Mouse (Mus musculus) neural tube, embryonic 11.5 days (tissue): Measurements from ENCODE around the gene H13. TPM values are rescaled to one million over a fixed set of nuclear protein-coding genes. Genes with fewer than 3 reads are reported as not detected.

Experiments
- ATAC-seq: fragments of 200-750 bp; cut with Nextera tagmentation; 2 replicates; pipeline ENCODE4 v1.8.0; 2017; ENCODE audit warnings: moderate number of reproducible peaks, mild to moderate bottlenecking, moderate TSS enrichment, moderate library complexity; ENCODE audit not compliant: insufficient read depth, low FRiP score, low TSS enrichment
- DNase-seq: peaks from one replicate; pipeline ENCODE4 v3.0.0-alpha.2; 2015; ENCODE audit warnings: low spot score
- H3K27ac ChIP-seq: fragments of 300-500 bp; sonication (generic); 2 replicates; pipeline ENCODE4 v1.5.1; 2014; ENCODE audit warnings: low read depth, mild to moderate bottlenecking, low read length
- H3K27me3 ChIP-seq: fragments of 300-500 bp; sonication (generic); 2 replicates; pipeline ENCODE4 v1.6.1; 2014; ENCODE audit warnings: mild to moderate bottlenecking, low read length, mixed read lengths; ENCODE audit not compliant: control insufficient read depth, insufficient read depth
- H3K36me3 ChIP-seq: fragments of 300-500 bp; sonication (generic); 2 replicates; pipeline ENCODE4 v1.6.1; 2014; ENCODE audit warnings: mild to moderate bottlenecking, low read length, moderate library complexity, mixed read lengths; ENCODE audit not compliant: control insufficient read depth, insufficient read depth
- H3K4me1 ChIP-seq: fragments of 300-500 bp; sonication (generic); 2 replicates; pipeline ENCODE4 v1.6.1; 2014; ENCODE audit warnings: low read length, mixed read lengths; ENCODE audit not compliant: control insufficient read depth, insufficient read depth
- H3K4me2 ChIP-seq: fragments of 300-500 bp; sonication (generic); 2 replicates; pipeline ENCODE4 v1.6.1; 2014; ENCODE audit warnings: low read depth, mild to moderate bottlenecking, moderate library complexity
- H3K4me3 ChIP-seq: fragments of 300-500 bp; sonication (generic); 2 replicates; pipeline ENCODE4 v1.5.1; 2014; ENCODE audit warnings: low read depth, low read length
- H3K9ac ChIP-seq: fragments of 300-500 bp; sonication (generic); 2 replicates; pipeline ENCODE4 v1.6.1; 2014; ENCODE audit warnings: mild to moderate bottlenecking, low read length
- H3K9me3 ChIP-seq: fragments of 300-500 bp; sonication (generic); 2 replicates; pipeline ENCODE4 v1.6.1; 2016; ENCODE audit warnings: low read length; ENCODE audit not compliant: control insufficient read depth
- WGBS: fragments of 180-500 bp; shearing (Covaris S2); extraction: QIAGEN DNeasy Blood & Tissue Kit; methylation state at CpG from one replicate; pipeline ENCODE4 v1.1.7; 2014; 5-methylcytosine and 5-hydroxymethylcytosine counted together
- polyA plus RNA-seq: library from polyadenylated mRNA; unstranded; fragments of >200 nt; fragmentation: Nextera tagmentation; extraction: Ambion mirVana; gene quantifications from 2 replicates; pipeline ENCODE4 v1.2.1, GENCODE M21; 2014

H13 gene
- polyA plus RNA-seq, 1 experiment from 2014 or later, result 123 TPM

GRCm38 (mm10) chr2:152696476-152697164 is 27.4 kb downstream of the H13 start:
- H3K4me1 ChIP-seq, result peaks cover 4% of the 10 kb centered on the region; the same call in 1 of the 2 replicates
- peaks cover 22% of the 10 kb centered on the region for H3K36me3 ChIP-seq
- H3K9me3 ChIP-seq, result no peaks in the 10 kb centered on the region
- no peak overlapping the region for H3K4me3 ChIP-seq
- DNase-seq (peak; percentile 88), ATAC-seq (peak; percentile 51)
- 46% methylated on average over 20 of the region's 20 CpGs for WGBS
- H3K9ac ChIP-seq, result peak overlapping the region; percentile 57
- H3K4me2 ChIP-seq, result no peak overlapping the region
- H3K27me3 ChIP-seq, result no peaks in the 10 kb centered on the region
- H3K27ac ChIP-seq, result peak overlapping the region; percentile 27; the same call in 1 of the 2 replicates

- DNase-seq (no peak), ATAC-seq (no peak)
- Histone ChIP-seq H3K4me3 (no peak overlapping the region), H3K4me2 (no peak overlapping the region), H3K9ac (no peak overlapping the region), H3K4me1 (no peaks in the 10 kb centered on the region), H3K9me3 (no peaks in the 10 kb centered on the region), H3K36me3 (peaks cover 38% of the 10 kb centered on the region), H3K27ac (no peak overlapping the region), H3K27me3 (no peaks in the 10 kb centered on the region)
- WGBS, result 95% methylated on average over 10 of the region's 10 CpGs
These were observed 30.9 kb downstream of the H13 start for GRCm38 (mm10) chr2:152700138-152700537.

- WGBS, result 94% methylated on average over 8 of the region's 8 CpGs
- H3K36me3 ChIP-seq, result peaks cover 38% of the 10 kb centered on the region
These were observed 31.5 kb downstream of the H13 start for GRCm38 (mm10) chr2:152700725-152701124.

GRCm38 (mm10) chr2:152703596-152704255 is 34.5 kb downstream of the H13 start:
- ATAC-seq, result no peak
- peaks cover 19% of the 10 kb centered on the region for H3K4me1 ChIP-seq

More at GRCm38 (mm10) chr2:152700725-152701124, 31.5 kb downstream of the H13 start:
- Histone ChIP-seq H3K4me3 (no peak overlapping the region), H3K27me3 (no peaks in the 10 kb centered on the region), H3K4me1 (peaks cover 2% of the 10 kb centered on the region), H3K9me3 (no peaks in the 10 kb centered on the region), H3K9ac (no peak overlapping the region), H3K4me2 (no peak overlapping the region), H3K27ac (no peak overlapping the region)
- ATAC-seq (no peak), DNase-seq (no peak)

GRCm38 (mm10) chr2:152704256-152704605 is 35.0 kb downstream of the H13 start:
- peaks cover 19% of the 10 kb centered on the region for H3K4me1 ChIP-seq
- no peak overlapping the region for H3K9ac ChIP-seq
- peaks cover 32% of the 10 kb centered on the region for H3K36me3 ChIP-seq

More at GRCm38 (mm10) chr2:152703596-152704255, 34.5 kb downstream of the H13 start:
- Histone ChIP-seq H3K9me3 (no peaks in the 10 kb centered on the region), H3K4me2 (no peak overlapping the region), H3K9ac (no peak overlapping the region), H3K27ac (no peak overlapping the region), H3K4me3 (no peak overlapping the region), H3K36me3 (peaks cover 33% of the 10 kb centered on the region), H3K27me3 (no peaks in the 10 kb centered on the region)
- 91% methylated on average over 21 of the region's 21 CpGs for WGBS
- DNase-seq, result no peak

GRCm38 (mm10) chr2:152704811-152705370 is 35.6 kb downstream of the H13 start:
- peaks cover 31% of the 10 kb centered on the region for H3K36me3 ChIP-seq
- H3K9ac ChIP-seq, result no peak overlapping the region

More at GRCm38 (mm10) chr2:152704256-152704605, 35.0 kb downstream of the H13 start:
- ATAC-seq (no peak), DNase-seq (no peak)
- Histone ChIP-seq H3K27ac (no peak overlapping the region), H3K27me3 (no peaks in the 10 kb centered on the region), H3K9me3 (no peaks in the 10 kb centered on the region), H3K4me2 (no peak overlapping the region), H3K4me3 (no peak overlapping the region)
- 81% methylated on average over 5 of the region's 5 CpGs for WGBS

GRCm38 (mm10) chr2:152705993-152706571 is 36.8 kb downstream of the H13 start:
- H3K27me3 ChIP-seq, result no peaks in the 10 kb centered on the region
- H3K4me2 ChIP-seq, result no peak overlapping the region
- H3K4me1 ChIP-seq, result peaks cover 19% of the 10 kb centered on the region
- DNase-seq (peak; percentile 62), ATAC-seq (0 out of 2 replicates have a peak, but pooled peaks have one; percentile 11)
- H3K9me3 ChIP-seq, result no peaks in the 10 kb centered on the region
- H3K36me3 ChIP-seq, result peaks cover 21% of the 10 kb centered on the region
- peak overlapping the region; percentile 28; the same call in 1 of the 2 replicates for H3K9ac ChIP-seq
- H3K4me3 ChIP-seq, result no peak overlapping the region
- WGBS, result 69% methylated on average over 22 of the region's 22 CpGs
- peak overlapping the region; percentile 78 for H3K27ac ChIP-seq

More at GRCm38 (mm10) chr2:152704811-152705370, 35.6 kb downstream of the H13 start:
- no peaks in the 10 kb centered on the region for H3K27me3 ChIP-seq
- peaks cover 19% of the 10 kb centered on the region for H3K4me1 ChIP-seq
- no peak overlapping the region for H3K4me3 ChIP-seq
- H3K9me3 ChIP-seq, result no peaks in the 10 kb centered on the region
- ATAC-seq, result no peak
- 93% methylated on average over 14 of the region's 14 CpGs for WGBS
- no peak for DNase-seq
- no peak overlapping the region for H3K4me2 ChIP-seq
- H3K27ac ChIP-seq, result 0 out of 2 replicates have a peak overlapping the region, but pooled peaks have one; percentile 29

- WGBS, result 30% methylated on average over 6 of the region's 7 CpGs
- peaks cover 19% of the 10 kb centered on the region for H3K4me1 ChIP-seq
- no peaks in the 10 kb centered on the region for H3K27me3 ChIP-seq
- peaks cover 11% of the 10 kb centered on the region for H3K36me3 ChIP-seq
- H3K4me2 ChIP-seq, result peak overlapping the region; percentile 60
- no peak for DNase-seq
- peak overlapping the region; percentile 30 for H3K4me3 ChIP-seq
- peak overlapping the region; percentile 83 for H3K27ac ChIP-seq
- no peaks in the 10 kb centered on the region for H3K9me3 ChIP-seq
- H3K9ac ChIP-seq, result peak overlapping the region; percentile 64
- ATAC-seq, result no peak
These were observed 37.9 kb downstream of the H13 start for GRCm38 (mm10) chr2:152707186-152707585.
